Mouse (Mus musculus) stomach, postnatal 0 days (tissue): ENCODE results near the gene Armh1. TPM values are rescaled to one million over a fixed set of nuclear protein-coding genes. Genes with fewer than 3 reads are reported as not detected.

Experiments used
- ATAC-seq: fragments of 200-750 bp; cut with Nextera tagmentation; 2 replicates; pipeline ENCODE4 v1.8.0; 2017; ENCODE audit not compliant: low FRiP score, low TSS enrichment
- DNase-seq: peaks from one replicate; pipeline ENCODE4 v3.0.0-alpha.2; 2016; ENCODE audit warnings: low spot score
- H3K27ac ChIP-seq: fragments of 300-500 bp; sonication (generic); replicated peaks from 2 replicates; pipeline ENCODE4 v1.5.1; 2014; ENCODE audit warnings: mild to moderate bottlenecking, control low read depth
- H3K27me3 ChIP-seq: fragments of 300-500 bp; sonication (generic); 2 replicates; pipeline ENCODE4 v1.6.1; 2014; ENCODE audit warnings: low read length; ENCODE audit not compliant: control insufficient read depth, insufficient read depth
- H3K36me3 ChIP-seq: fragments of 300-500 bp; sonication (generic); 2 replicates; pipeline ENCODE4 v1.6.1; 2014; ENCODE audit warnings: low read length, mixed read lengths; ENCODE audit not compliant: control insufficient read depth, insufficient read depth
- H3K4me1 ChIP-seq: fragments of 300-500 bp; sonication (generic); replicated peaks from 2 replicates; pipeline ENCODE4 v1.6.1; 2014; ENCODE audit warnings: antibody characterized with exemption; ENCODE audit not compliant: control insufficient read depth, insufficient read depth
- H3K4me2 ChIP-seq: fragments of 300-500 bp; sonication (generic); replicated peaks from 2 replicates; pipeline ENCODE4 v1.6.1; 2014; ENCODE audit warnings: low read depth, mild to moderate bottlenecking, control low read depth, moderate library complexity
- H3K4me3 ChIP-seq: fragments of 300-500 bp; sonication (generic); 2 replicates; pipeline ENCODE4 v1.5.1; 2014; ENCODE audit warnings: low read depth, low read length, control low read depth
- H3K9ac ChIP-seq: fragments of 300-500 bp; sonication (generic); 2 replicates; pipeline ENCODE4 v1.6.1; 2014; ENCODE audit warnings: mild to moderate bottlenecking, low read length, control low read depth, mixed read lengths
- H3K9me3 ChIP-seq: fragments of 300-500 bp; sonication (generic); 2 replicates; pipeline ENCODE4 v1.6.1; 2016; ENCODE audit warnings: low read length; ENCODE audit not compliant: control insufficient read depth
- CTCF ChIP-seq: IDR thresholded peaks from 2 replicates; pipeline ENCODE4 v1.5.1; 2016; ENCODE audit warnings: antibody characterized with exemption, low read depth, mild to moderate bottlenecking, moderate library complexity
- EP300 ChIP-seq: optimal IDR thresholded peaks from 2 replicates; pipeline ENCODE3; 2016; ENCODE audit warnings: antibody characterized with exemption
- WGBS: fragments of 180-500 bp; shearing (Covaris S2); extraction: QIAGEN DNeasy Blood & Tissue Kit; methylation state at CpG from one replicate; pipeline ENCODE4 v1.1.7; 2014; 5-methylcytosine and 5-hydroxymethylcytosine counted together
- polyA plus RNA-seq: library from polyadenylated mRNA; unstranded; fragments of >200 nt; fragmentation: Nextera tagmentation; extraction: Ambion mirVana; gene quantifications from 2 replicates; pipeline ENCODE4 v1.2.1, GENCODE M21; 2015

The Armh1 gene
- 0.16 and 0.24 TPM in 2 replicates for polyA plus RNA-seq

DNA sequence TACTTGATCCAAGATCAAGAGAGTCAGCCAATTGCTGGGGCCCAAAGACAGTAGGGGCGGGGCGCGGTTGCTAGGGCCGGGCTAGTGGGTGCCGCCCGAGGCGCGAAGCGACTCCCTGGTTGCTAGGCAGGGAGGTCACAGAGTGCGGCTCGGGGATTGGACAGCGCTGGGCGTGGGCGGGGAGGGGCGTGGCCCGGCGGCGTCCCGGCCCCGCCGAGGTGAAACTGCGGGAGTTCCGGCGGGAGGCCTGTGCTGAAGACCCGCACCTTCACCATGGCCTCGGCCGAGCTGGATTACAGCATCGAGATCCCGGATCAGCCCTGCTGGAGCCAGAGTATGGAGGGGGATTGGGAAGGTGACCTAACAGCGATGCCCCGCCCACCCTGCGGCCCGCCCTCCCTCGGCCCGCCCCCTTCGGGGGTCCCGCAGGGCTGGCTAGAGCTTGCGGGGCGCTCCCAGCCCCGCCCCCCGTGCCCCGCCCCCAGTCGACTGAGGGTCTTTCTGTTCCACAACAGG, at the start of gene Armh1, which contains the start of gene Tmem53:
TSS of gene Armh1 (minus strand) at position 325 of the 516 bp plus-strand sequence.
TSS of gene Tmem53 (plus strand) at position 151 of the 516 bp plus-strand sequence.
- DNase-seq, result peak; percentile 96
- H3K4me2 ChIP-seq, result peak within 1 kb of the TSS; percentile 78
- under 1% methylated on average over 32 of the region's 43 CpGs for WGBS
- H3K27ac ChIP-seq, result peak within 1 kb of the TSS; percentile 91
- peak within 1 kb of the TSS; percentile 71 for H3K4me3 ChIP-seq
- H3K9ac ChIP-seq, result peak within 1 kb of the TSS; percentile 80
- H3K27me3 ChIP-seq, result no peaks in the 10 kb centered on the region
- H3K36me3 ChIP-seq, result no peaks in the 10 kb centered on the region
- ATAC-seq, result peak; percentile 98
- H3K9me3 ChIP-seq, result no peaks in the 10 kb centered on the region
- peaks cover 4% of the 10 kb centered on the region; the same call in 1 of the 2 replicates for H3K4me1 ChIP-seq
- TF ChIP-seq CTCF, result no peak
- no peak for TF ChIP-seq EP300

DNA sequence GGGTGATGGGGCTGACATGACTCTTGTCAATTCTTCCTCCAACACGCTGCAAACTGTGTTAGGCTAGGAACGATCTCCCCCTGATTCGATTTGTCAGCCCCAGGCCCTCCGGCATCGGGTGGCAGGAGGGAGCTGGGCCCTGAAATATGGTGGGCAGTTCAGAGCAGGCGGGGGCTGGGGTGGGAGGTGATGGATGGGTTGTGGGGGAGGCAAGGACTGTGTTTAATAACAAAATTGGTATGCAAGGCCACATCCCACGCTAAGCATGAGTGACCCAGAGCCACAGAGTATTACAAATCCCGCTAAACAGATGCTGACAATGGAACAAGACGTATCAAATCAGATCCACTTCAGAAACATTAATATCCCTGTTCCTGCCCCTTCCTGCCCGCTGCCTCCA, 48.0 kb upstream of the Armh1 start:
- ATAC-seq (no peak), DNase-seq (no peak)
- Histone ChIP-seq H3K9ac (no peak overlapping the region), H3K4me2 (no peak overlapping the region), H3K9me3 (no peaks in the 10 kb centered on the region), H3K4me1 (peaks cover 6% of the 10 kb centered on the region; the same call in 1 of the 2 replicates), H3K4me3 (no peak overlapping the region), H3K27me3 (peaks cover 4% of the 10 kb centered on the region; the same call in 1 of the 2 replicates), H3K27ac (no peak overlapping the region), H3K36me3 (no peaks in the 10 kb centered on the region)
- WGBS, result 80% methylated on average over 10 of the region's 10 CpGs
- TF ChIP-seq EP300, result no peak
- no peak for TF ChIP-seq CTCF

DNA sequence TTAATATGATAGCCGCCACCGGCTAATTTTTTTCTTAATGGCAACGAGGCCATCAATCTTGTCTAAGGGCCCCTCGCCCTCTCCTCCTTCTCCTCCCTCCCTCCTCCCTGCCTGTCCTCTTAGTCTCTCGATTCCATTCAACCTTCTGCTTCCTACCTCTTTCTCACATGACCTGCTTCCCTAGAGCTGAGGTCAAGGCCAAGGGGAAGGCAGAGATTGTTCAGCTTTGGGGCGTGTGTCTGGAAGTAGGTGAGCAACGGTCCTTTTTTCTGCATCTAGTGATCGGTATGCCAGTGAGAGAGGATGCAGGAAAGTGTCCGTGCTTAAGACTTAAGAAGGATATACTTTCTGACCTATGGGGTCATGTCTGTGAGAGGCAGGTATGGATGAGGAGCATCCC, 45.9 kb upstream of the Armh1 start:
- Histone ChIP-seq H3K27ac (no peak overlapping the region), H3K4me2 (no peak overlapping the region), H3K36me3 (no peaks in the 10 kb centered on the region), H3K27me3 (peaks cover 2% of the 10 kb centered on the region; the same call in 1 of the 2 replicates), H3K9ac (no peak overlapping the region), H3K9me3 (no peaks in the 10 kb centered on the region), H3K4me1 (no peaks in the 10 kb centered on the region), H3K4me3 (no peak overlapping the region)
- no peak for TF ChIP-seq EP300
- TF ChIP-seq CTCF, result no peak
- ATAC-seq (no peak), DNase-seq (no peak)
- WGBS, result 62% methylated on average over 9 of the region's 9 CpGs

DNA sequence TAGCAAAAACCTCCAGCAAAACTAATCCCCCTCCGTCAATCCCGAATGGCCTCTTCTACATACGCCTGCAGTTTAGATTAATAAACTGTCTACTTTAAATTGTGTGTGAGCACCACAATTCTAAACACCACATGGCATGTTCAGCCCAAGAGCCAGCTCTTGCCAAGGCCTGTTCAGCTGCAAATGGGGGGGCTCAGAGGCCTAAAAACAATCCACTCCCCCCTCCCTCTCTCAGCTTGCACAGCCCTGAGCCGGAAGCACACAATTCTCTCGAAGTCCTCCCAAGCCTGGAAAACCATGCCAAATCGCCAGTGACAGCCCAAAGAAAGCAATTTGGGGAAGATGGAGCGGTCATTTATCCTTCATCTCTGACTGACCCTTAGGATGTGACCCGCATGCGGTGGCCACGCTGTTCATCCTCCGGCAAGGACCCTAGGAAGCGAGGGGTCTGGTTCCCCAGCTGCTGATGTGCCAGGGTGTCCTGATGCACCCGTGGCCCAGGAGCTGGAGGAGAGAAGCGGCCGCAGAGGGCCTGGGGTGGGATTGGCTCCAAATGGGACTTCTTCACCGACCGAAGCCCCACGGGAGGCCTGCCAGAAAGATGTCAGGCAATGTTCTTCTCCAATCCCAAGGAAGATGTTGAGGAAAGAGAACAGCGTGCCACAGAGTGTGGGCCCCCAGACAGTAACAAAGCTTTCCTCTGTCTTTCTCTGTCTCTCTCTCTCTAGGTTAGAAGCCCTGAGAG, 45.1 kb upstream of the Armh1 start:
- no peak for TF ChIP-seq EP300
- TF ChIP-seq CTCF, result no peak
- no peak overlapping the region for H3K4me3 ChIP-seq
- peak overlapping the region; percentile 13; the same call in 1 of the 2 replicates for H3K9ac ChIP-seq
- no peaks in the 10 kb centered on the region for H3K4me1 ChIP-seq
- no peaks in the 10 kb centered on the region for H3K9me3 ChIP-seq
- no peaks in the 10 kb centered on the region for H3K36me3 ChIP-seq
- 62% methylated on average over 19 of the region's 19 CpGs for WGBS
- ATAC-seq (no peak), DNase-seq (no peak)
- peaks cover 2% of the 10 kb centered on the region; the same call in 1 of the 2 replicates for H3K27me3 ChIP-seq
- H3K4me2 ChIP-seq, result no peak overlapping the region
- H3K27ac ChIP-seq, result no peak overlapping the region

DNA sequence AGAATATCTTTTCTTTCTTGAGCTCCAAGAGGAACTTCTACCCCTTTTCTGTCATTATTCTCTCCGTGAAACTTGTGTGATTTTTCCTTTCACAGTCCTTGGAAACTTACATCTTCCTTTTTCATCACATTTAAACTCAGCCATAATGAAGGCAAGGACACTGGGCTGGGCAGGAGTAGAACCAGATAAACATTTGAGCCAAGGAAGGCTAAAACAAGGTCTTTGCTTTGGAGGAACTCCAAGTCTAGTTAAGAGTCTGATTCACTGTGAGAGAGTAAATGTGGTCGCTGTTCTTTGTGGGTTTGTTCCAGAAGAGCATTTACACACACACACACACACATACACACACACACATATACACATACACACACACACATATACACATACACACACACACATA, 39.8 kb upstream of the Armh1 start:
- Histone ChIP-seq H3K9me3 (no peaks in the 10 kb centered on the region), H3K27ac (no peak overlapping the region), H3K9ac (no peak overlapping the region), H3K4me2 (no peak overlapping the region), H3K36me3 (no peaks in the 10 kb centered on the region), H3K27me3 (no peaks in the 10 kb centered on the region), H3K4me3 (no peak overlapping the region), H3K4me1 (no peaks in the 10 kb centered on the region)
- no peak for TF ChIP-seq CTCF
- TF ChIP-seq EP300, result no peak
- WGBS, result 57% methylated on average over 2 of the region's 2 CpGs
- DNase-seq, result no peak
- no peak for ATAC-seq
